Mouse (Mus musculus): ENCODE measurements at regions not wholly inside any gene's neighbourhood (a gene's known extent, or its start where the extent isn't known, plus 50 kb on each side); places are given as distances from the start of the nearest gene placed in this dataset.

DNA sequence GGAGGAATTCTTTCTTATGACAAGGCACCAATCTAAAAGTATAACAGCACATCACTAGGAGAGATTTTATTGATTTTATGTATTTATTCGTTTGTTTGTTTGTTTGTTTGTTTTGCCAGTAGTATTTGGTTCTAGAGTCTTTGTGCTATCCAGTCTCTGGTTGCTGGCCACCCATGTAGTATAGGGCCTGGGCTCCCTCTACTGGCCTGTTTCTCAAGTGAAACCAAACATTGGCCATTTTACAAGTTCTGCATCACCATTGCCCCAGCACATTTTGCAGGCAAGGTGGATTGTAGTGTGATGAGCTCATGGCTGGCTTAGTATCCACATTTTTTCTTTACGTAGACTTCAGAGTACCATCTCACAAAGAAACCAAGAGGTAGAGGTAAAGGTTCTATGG is 376.9 kb upstream of the Luzp2 start:
- peak; percentile 26 for DNase-seq

DNA sequence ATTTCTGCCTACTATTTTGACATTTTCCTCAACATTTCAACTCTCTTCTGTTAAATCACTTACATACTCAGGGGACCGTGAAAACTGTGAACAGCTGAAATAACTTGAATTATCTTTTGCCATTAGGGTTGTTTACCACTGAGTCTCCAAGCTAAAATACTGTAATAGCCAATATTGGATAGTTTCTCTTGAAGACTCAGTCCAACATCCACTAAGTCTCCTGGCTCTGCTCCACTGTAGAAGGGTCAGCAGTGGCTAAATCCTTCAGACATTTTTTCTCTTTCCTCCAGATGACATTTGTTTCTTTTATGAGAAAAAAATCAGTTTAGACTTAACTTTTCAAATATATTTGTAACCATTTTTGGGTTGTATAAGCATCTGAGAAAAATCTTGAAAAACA is 344.0 kb upstream of the Luzp2 start:
- DNase-seq: no peak

DNA sequence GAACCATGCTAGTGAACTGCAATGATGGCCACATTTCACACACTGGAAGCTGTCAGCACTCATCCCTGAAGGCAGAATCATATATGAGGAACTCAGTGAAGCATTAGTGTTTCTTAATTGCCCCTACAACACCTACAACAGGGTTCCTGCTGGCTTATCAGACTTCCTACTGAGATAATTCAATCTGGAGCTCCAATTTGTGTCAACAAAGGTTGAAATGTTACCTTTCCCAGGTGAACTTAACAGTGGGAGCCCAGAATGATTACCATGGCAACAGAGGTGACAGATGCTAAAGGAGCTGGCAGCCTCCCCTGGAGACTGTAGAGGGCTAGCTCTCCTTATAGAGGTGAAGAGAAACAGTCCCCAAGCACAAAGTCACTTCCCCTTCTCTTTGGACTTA is 330.1 kb upstream of the Luzp2 start:
- DNase-seq: no peak

DNA sequence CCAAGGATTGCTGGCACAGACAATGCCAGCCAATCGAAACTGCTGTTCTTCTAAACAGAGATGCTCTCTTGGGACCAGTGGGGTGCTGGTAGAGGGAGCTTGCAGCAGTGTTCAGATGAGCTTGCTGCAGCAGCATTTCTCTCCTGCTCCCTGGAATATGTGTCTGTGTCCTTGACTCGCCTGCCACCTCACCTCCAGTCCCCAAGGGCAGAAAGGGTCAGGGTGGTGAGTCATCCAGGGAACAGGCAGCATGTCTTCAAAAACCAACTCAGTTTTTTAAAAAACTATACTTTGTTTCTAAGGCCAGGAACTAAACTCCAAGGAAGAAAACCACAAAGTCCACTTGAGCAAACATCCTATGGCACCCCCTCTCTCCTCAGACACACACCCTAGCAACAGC is 328.3 kb upstream of the Luzp2 start:
- DNase-seq: peak; percentile 35

DNA sequence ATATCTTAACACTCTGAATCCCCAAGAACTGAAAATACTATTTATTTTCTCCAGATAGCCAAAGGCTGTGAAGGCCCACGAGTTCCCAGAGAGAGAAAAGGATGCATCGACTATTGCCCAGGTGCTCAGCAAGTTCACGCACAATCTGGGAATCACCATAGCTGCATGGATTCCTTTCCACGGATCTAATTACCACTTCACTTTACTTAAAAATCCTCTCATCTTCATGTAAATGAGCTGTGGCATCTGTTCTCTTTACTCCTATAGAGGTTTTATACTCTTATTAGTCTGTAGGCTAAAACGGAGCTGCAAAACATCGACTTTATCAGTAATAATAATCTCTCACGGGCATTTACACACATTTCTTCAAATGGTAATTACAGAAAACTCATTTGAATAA is 299.6 kb upstream of the Luzp2 start:
- DNase-seq: no peak

DNA sequence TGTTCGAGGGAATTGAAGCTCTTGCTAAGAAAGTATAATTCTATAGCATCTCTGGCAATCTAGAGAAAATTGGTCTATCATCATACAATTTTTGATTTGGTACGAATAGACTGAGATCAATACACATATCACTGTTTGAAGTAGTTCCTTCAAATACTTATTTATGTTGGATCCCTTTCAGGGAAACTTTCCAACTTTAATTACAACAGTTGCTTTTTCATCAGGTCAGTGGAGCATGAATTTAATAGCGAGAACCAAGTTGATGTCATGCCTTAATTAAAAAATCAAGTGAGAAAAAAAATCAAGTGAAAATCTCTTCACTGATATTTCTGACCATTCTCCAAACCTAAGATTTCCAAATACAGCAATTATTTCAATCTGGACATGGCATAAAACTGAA is 277.9 kb upstream of the Luzp2 start:
- DNase-seq: no peak

DNA sequence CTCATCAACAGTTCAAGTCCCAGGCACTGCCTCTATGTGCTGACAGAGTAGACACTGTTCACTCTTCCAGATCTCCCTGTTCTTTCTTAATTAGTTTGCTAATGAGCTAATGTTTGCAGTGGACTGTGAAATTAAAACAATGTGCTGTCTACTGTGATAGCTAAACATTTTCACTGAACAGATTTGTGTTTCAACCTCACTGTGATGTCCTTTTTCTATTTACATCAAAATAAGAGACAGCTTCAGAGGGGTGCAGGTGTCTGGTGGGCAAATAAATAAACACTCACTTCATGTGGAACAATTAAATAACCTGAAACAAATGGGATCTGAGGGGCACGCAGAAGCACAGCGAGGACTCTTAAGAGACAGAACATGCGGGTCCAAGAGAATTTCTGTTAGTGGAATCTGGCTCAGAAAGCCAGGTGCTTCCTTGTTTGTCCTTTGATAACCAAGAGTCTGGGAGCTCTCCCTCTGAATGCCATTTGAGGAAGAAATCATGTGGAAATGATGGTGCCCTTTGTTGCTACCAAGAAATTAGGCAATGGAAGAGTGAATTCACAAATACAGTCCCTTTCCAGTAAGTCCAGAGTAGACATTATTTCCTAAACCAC is 269.6 kb upstream of the Luzp2 start:
- no peak for DNase-seq

DNA sequence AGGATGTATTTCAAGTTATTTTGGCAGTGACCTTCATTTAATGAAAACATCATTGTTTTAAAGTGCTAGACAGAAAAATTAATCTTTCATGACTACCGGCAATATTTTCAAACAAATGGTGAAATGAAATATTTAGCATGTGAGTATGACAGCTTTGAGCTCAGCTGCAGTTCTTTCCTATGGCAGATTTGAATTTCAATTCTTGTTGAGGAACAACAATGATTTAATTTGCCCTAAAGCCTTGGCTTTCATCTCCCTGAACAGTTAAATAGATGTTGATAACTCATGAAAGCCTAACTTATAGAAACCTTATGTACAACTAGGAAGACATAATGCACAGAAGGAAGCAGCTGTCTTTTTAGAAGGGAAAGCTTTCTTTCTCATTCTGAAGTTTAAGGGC is 235.5 kb upstream of the Luzp2 start:
- DNase-seq: no peak

DNA sequence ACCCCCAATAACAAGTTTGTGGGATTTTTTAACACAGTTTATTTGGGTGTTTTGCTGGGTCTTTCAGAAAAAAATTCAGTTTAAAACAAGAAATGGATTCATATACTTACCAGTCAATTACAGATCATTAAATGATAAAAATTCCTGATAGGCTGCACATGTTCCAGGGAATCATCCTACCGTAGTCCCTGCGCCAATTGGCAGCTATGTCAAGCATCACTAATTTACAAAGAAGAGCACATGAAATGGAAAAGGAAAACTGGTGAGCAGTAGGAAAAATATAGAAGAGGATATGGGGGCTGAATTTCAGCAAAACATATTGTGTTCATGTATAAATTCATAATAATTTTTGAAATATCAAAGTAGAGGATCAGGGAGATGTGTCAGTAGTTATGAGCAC is 212.9 kb upstream of the Luzp2 start:
- DNase-seq: no peak

DNA sequence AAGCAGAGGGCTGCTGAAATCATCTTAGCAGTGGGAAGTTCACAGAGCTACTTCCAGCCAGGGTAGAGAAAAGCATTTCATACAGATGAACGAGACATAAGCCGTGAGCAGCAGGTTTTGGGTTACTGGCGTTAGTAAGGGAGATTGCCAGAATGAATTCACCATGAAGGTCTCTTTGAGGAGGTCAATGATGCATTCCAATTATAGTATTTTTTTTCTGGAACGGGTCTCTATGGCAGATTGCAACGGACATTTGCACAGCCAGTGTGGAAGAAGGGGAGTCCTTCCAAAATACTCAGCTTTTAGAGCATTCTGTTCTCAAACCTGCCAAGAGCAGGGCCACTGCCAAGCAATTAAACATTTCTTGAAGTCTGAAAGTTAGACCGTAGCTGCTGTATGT is 201.4 kb upstream of the Luzp2 start:
- DNase-seq: no peak

DNA sequence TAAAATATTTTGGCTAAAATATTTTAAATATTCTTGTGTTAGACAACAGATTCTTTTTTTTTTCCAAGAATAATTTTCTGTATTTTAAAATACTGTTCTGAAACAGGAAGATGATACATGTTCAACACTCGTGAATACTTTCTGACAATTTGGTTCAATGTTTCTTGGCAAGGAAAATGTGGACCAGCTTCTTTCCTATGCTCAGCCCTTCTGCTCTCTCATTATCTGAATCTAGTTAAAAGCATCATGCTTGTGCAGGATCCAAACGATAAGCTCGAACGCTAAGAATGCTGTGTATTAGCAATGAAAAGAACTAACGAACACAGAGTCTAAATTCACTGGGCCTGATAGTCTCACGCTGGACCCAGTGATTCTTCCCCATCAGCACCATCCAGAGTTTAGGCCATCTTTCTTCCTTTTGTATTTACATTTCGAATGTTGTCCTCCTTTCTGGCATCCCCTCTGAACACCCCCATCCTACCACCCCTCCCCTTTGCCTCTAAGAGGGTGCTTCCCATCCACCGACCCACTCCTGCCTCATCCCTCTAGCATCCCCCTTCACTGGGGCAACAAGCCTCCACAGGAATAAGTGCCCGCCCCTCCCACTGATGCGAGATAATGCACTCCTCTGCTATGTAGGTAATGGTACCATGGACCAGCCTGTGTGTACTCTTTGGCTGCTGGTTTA is 200.8 kb upstream of the Luzp2 start:
- DNase-seq: no peak

DNA sequence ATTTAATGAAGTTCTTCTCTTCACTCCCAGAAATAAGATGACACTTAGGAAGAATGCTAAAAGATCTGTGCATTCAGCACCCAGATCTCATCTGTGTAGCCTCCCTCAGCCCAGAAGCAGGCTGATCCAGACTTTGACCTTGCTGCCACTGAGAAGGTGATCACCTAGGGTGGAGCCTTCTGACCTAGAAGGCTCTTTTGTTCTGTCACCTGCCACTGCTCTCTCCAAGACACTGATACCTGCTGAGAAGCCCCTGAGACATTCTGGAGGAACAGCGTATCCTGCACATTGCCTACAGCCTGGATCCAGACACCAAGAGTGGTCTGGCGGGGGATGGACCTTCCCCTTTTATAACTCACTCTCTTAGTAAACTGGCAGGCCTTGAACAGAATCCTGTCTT is 190.0 kb upstream of the Luzp2 start:
- DNase-seq: no peak

DNA sequence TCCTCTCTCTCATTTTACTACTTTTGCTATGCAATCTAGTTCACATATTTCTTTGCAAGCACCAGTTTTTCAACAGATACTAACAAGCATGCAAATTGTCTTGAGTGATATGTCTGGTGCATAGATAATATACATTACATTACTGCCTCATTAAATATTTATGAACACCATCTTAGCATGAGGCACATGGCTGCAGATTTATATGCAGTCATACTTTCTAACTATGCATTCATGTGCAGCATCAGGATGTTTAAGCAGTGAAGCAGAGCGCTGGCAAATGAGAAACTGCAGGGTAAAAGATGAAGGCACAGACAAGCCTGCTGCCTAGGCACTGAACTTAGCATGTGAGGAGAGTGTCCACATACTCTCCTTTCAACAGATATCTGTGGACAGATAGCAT is 186.3 kb upstream of the Luzp2 start:
- no peak for DNase-seq
